Mouse (Mus musculus) G1E (cell line): Measurements from ENCODE around the gene Kcnma1. TPM values are rescaled to one million over a fixed set of nuclear protein-coding genes. Genes with fewer than 3 reads are reported as not detected.

Experiments used
- ATAC-seq: 2 replicates; pipeline ENCODE4 v1.8.0; 2016; ENCODE audit warnings: mild to moderate bottlenecking; ENCODE audit not compliant: insufficient number of reproducible peaks, poor library complexity, low FRiP score, severe bottlenecking; ENCODE audit errors: extremely low read depth
- DNase-seq: peaks from one replicate; pipeline ENCODE4 v3.0.0; 2012; ENCODE audit warnings: low spot score
- H3K27me3 ChIP-seq: 2 replicates; pipeline ENCODE4 v1.6.1; 2012; ENCODE audit warnings: mild to moderate bottlenecking, low read length, inconsistent platforms; ENCODE audit not compliant: insufficient read depth
- H3K36me3 ChIP-seq: replicated peaks from 2 replicates; pipeline ENCODE3; 2012; ENCODE audit warnings: mild to moderate bottlenecking, inconsistent platforms
- H3K4me1 ChIP-seq: 2 replicates; pipeline ENCODE4 v1.6.1; 2012; ENCODE audit warnings: low read depth, low read length, inconsistent platforms, mixed read lengths; ENCODE audit not compliant: insufficient read depth
- H3K4me3 ChIP-seq: 2 replicates; pipeline ENCODE4 v1.5.1; 2012; ENCODE audit warnings: low read depth, mild to moderate bottlenecking, inconsistent platforms, low read length, moderate library complexity, mixed read lengths
- H3K9me3 ChIP-seq: replicated peaks from 2 replicates; pipeline ENCODE4 v1.6.1; 2012; ENCODE audit warnings: inconsistent platforms
- CTCF ChIP-seq: IDR thresholded peaks from 2 replicates; pipeline ENCODE4 v1.5.1; 2012; ENCODE audit warnings: low read depth, low read length, inconsistent platforms, mixed read lengths
- GATA1 ChIP-seq: IDR thresholded peaks from 2 replicates; pipeline ENCODE4 v1.6.1; 2012; ENCODE audit warnings: borderline replicate concordance, low read length, inconsistent platforms, mixed read lengths
- GATA2 ChIP-seq: IDR thresholded peaks from 2 replicates; pipeline ENCODE4 v1.6.1; 2012; ENCODE audit warnings: low read depth, low read length, inconsistent platforms, borderline replicate concordance
- POLR2AphosphoS5 ChIP-seq: IDR thresholded peaks from 2 replicates; pipeline ENCODE4 v1.6.1; 2012; ENCODE audit warnings: low read depth, low read length, inconsistent platforms; ENCODE audit not compliant: insufficient replicate concordance
- TAL1 ChIP-seq: conservative IDR thresholded peaks from 2 replicates; pipeline ENCODE4 v1.6.1; 2012; ENCODE audit warnings: low read depth, low read length, inconsistent platforms, mixed read lengths
- polyA plus RNA-seq: library from polyadenylated mRNA; stranded (reverse); fragments of >175 nt; gene quantifications from 2 replicates; pipeline ENCODE4 v1.2.3, GENCODE M21; 2012
- total RNA-seq, 2 experiments: library from RNA; stranded (forward) in 1 of 2; stranded (reverse) in 1 of 2; fragments of 200-1000 nt in 1 of 2; fragments of >200 nt in 1 of 2; fragmentation: Nextera tagmentation in 1 of 2; gene quantifications; 2 replicates each; pipeline ENCODE4 v1.2.3; 2014 to 2017

Gene Kcnma1
- total and polyA plus RNA-seq, 3 experiments, result 0.27 TPM; not detected in 2

- Histone ChIP-seq H3K4me3 (no peak overlapping the region), H3K36me3 (no peaks in the 10 kb centered on the region), H3K9me3 (peaks cover 5% of the 10 kb centered on the region; the same call in 1 of the 2 replicates), H3K4me1 (no peaks in the 10 kb centered on the region), H3K27me3 (no peaks in the 10 kb centered on the region)
- no peak for DNase-seq
- no peak for ATAC-seq
- TF ChIP-seq CTCF, result no peak
- TF ChIP-seq POLR2AphosphoS5, result no peak
Measured at GRCm38 (mm10) chr14:23266554-23267309, 747.6 kb downstream of the Kcnma1 start.

DNA sequence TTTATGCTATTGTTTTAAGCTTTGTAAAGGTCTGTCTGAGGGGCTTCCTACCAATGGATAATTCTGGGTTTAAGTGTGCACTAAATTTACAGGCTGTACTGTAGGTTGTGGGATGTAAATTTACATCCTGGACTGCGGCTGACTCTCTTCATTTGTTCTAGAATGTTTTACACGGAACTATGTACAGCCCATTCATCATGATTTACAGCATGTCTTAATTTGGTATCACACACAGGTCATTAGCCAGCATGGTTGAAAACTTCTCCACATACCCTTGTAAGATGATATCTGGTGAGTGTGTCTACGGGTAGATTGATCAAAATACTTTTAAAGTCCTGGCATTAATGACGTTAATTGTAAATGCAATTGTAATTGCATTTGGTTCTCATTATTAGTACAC lies 761.1 kb downstream of the Kcnma1 start:
- no peak for DNase-seq
- H3K36me3 ChIP-seq, result no peaks in the 10 kb centered on the region
- no peaks in the 10 kb centered on the region for H3K4me1 ChIP-seq
- no peak for TF ChIP-seq GATA1
- no peak for TF ChIP-seq TAL1
- TF ChIP-seq POLR2AphosphoS5, result no peak
- TF ChIP-seq CTCF, result no peak
- no peak for TF ChIP-seq GATA2
- peaks cover 10% of the 10 kb centered on the region; the same call in 1 of the 2 replicates for H3K9me3 ChIP-seq
- no peak overlapping the region for H3K4me3 ChIP-seq
- ATAC-seq, result no peak
- H3K27me3 ChIP-seq, result no peaks in the 10 kb centered on the region

- no peaks in the 10 kb centered on the region for H3K9me3 ChIP-seq
- H3K4me1 ChIP-seq, result no peaks in the 10 kb centered on the region
- no peak for DNase-seq
- no peak for TF ChIP-seq TAL1
- TF ChIP-seq CTCF, result no peak
- TF ChIP-seq GATA1, result no peak
- no peak for TF ChIP-seq POLR2AphosphoS5
- no peak for TF ChIP-seq GATA2
- no peak overlapping the region for H3K4me3 ChIP-seq
- no peak for ATAC-seq
- no peaks in the 10 kb centered on the region for H3K36me3 ChIP-seq
- no peaks in the 10 kb centered on the region for H3K27me3 ChIP-seq
Measured at GRCm38 (mm10) chr14:23244446-23244845, 769.8 kb downstream of the Kcnma1 start.

- Histone ChIP-seq H3K36me3 (no peaks in the 10 kb centered on the region), H3K4me3 (no peak overlapping the region), H3K9me3 (no peaks in the 10 kb centered on the region), H3K27me3 (no peaks in the 10 kb centered on the region), H3K4me1 (no peaks in the 10 kb centered on the region)
- DNase-seq (no peak), ATAC-seq (no peak)
- no peak for TF ChIP-seq POLR2AphosphoS5
- no peak for TF ChIP-seq GATA1
- no peak for TF ChIP-seq TAL1
- TF ChIP-seq CTCF, result no peak
- no peak for TF ChIP-seq GATA2
Measured at GRCm38 (mm10) chr14:23243857-23244256, 770.4 kb downstream of the Kcnma1 start.

Other genes starting within 250 kb of the Kcnma1 start
- gene Dlg5, start 231.4 kb upstream of the Kcnma1 start, total RNA-seq (2014; fragmentation: Nextera tagmentation), result 22.7 and 25.4 TPM in 2 replicates
- 2.4 and 3.7 TPM in 2 replicates for gene Dlg5, start 231.4 kb upstream of the Kcnma1 start, total RNA-seq (2017)
- gene Dlg5, start 231.4 kb upstream of the Kcnma1 start, polyA plus RNA-seq, result 13.6 and 13.9 TPM in 2 replicates